In genomic region chr6:116056676-116057264, GRCm38 (mm10) we compare ENCODE assay signal across 9 mouse cellular contexts.
A peak's percentile ranks its signal among the peaks of the same experiment; 100 is the strongest.
DNase-seq lines count a peak whose midpoint lies in the region; ATAC-seq and TF ChIP-seq lines count a peak whose summit lies in the region.
"Had no signal": no experiment of that assay in that cellular context is flagged by ENCODE, and none has a peak within 500 bp of the region (broad histone marks: within the 10 kb centered on the region; RNA-seq: fewer than 3 reads in every experiment).

No protein-coding gene starts in this region.

- TF ChIP-seq CTCF in lung, embryonic 14.5 days (IDR thresholded peaks at IDR 0.05; ENCODE audit: low read depth): no peak

- peak; percentile 21 for DNase-seq in lung, embryonic 14.5 days
- no peak for DNase-seq in lung, adult 18-20 months
- DNase-seq in embryo, embryonic 11 days: peak; percentile 60
- DNase-seq in left cerebral cortex, adult 18-20 months (ENCODE audit: low spot score in 2 of 2): peak; percentile 44 to 66
- DNase-seq in adrenal gland, postnatal 14 days: no peak
- no peak for DNase-seq in adipocyte (ENCODE audit: low spot score)

- H3K27ac ChIP-seq in lung, embryonic 14.5 days (ENCODE audit: low read depth): no peak overlapping the region
- peak overlapping the region; percentile 86 for H3K27ac ChIP-seq in hindbrain, embryonic 16.5 days (ENCODE audit: low read depth, low read length)
- H3K27ac ChIP-seq in neural tube, embryonic 15.5 days (replicated peaks): peak overlapping the region; percentile 87

- no peak overlapping the region for H3K4me3 ChIP-seq in lung, embryonic 14.5 days (ENCODE audit: low read depth, low read length)
- H3K4me3 ChIP-seq in hindbrain, embryonic 16.5 days (ENCODE audit: low read length): peak overlapping the region; percentile 44
- peak overlapping the region; percentile 38 for H3K4me3 ChIP-seq in neural tube, embryonic 15.5 days (replicated peaks)

- 45% methylated on average over 13 of the region's 13 CpGs for WGBS in lung, embryonic 14.5 days
- WGBS in hindbrain, embryonic 16.5 days: 9% methylated on average over 13 of the region's 13 CpGs
- 2% methylated on average over 13 of the region's 13 CpGs for WGBS in neural tube, embryonic 15.5 days

- no peak for ATAC-seq in lung, embryonic 14.5 days (ENCODE audit: insufficient read depth)
- peak; percentile 92 for ATAC-seq in hindbrain, embryonic 16.5 days
- ATAC-seq in neural tube, embryonic 15.5 days (ENCODE audit: low FRiP score): peak; percentile 91

- no peaks in the 10 kb centered on the region for H3K9me3 ChIP-seq in lung, embryonic 14.5 days (ENCODE audit: low read depth, low read length)
- no peaks in the 10 kb centered on the region for H3K9me3 ChIP-seq in hindbrain, embryonic 16.5 days (ENCODE audit: control insufficient read depth, low read length)
- H3K9me3 ChIP-seq in neural tube, embryonic 15.5 days (replicated peaks): no peaks in the 10 kb centered on the region

- H3K4me2 ChIP-seq in lung, embryonic 14.5 days: no peak overlapping the region
- H3K4me2 ChIP-seq in hindbrain, embryonic 16.5 days (ENCODE audit: low read length): peak overlapping the region; percentile 54
- peak overlapping the region; percentile 56 for H3K4me2 ChIP-seq in neural tube, embryonic 15.5 days

- peaks cover 4% of the 10 kb centered on the region; the same call in 1 of the 2 replicates for H3K4me1 ChIP-seq in lung, embryonic 14.5 days (ENCODE audit: insufficient read depth)
- H3K4me1 ChIP-seq in hindbrain, embryonic 16.5 days (ENCODE audit: control insufficient read depth, insufficient read depth, low read depth, low read length): peaks cover 18% of the 10 kb centered on the region
- H3K4me1 ChIP-seq in neural tube, embryonic 15.5 days: peaks cover 44% of the 10 kb centered on the region

- H3K27me3 ChIP-seq in lung, embryonic 14.5 days (ENCODE audit: insufficient read depth, low read length): no peaks in the 10 kb centered on the region
- H3K27me3 ChIP-seq in hindbrain, embryonic 16.5 days (replicated peaks; ENCODE audit: control insufficient read depth, insufficient read depth, low read length): no peaks in the 10 kb centered on the region
- no peaks in the 10 kb centered on the region for H3K27me3 ChIP-seq in neural tube, embryonic 15.5 days (replicated peaks)

- no peaks in the 10 kb centered on the region for H3K36me3 ChIP-seq in lung, embryonic 14.5 days (ENCODE audit: insufficient read depth)
- no peaks in the 10 kb centered on the region for H3K36me3 ChIP-seq in hindbrain, embryonic 16.5 days (ENCODE audit: control insufficient read depth, insufficient read depth, low read length)
- no peaks in the 10 kb centered on the region for H3K36me3 ChIP-seq in neural tube, embryonic 15.5 days
- H3K36me3 ChIP-seq: G1E had no signal

- no peak overlapping the region for H3K9ac ChIP-seq in lung, embryonic 14.5 days
- peak overlapping the region; percentile 62 for H3K9ac ChIP-seq in hindbrain, embryonic 16.5 days (ENCODE audit: low read depth, low read length)
- peak overlapping the region; percentile 56 for H3K9ac ChIP-seq in neural tube, embryonic 15.5 days (replicated peaks)

Comparison
In these comparisons a context has a peak if more than half of its experiments do, and no peak if none do; other contexts are left out.
1. DNase-seq: peak in lung, embryonic 14.5 days (single experiment), embryo, embryonic 11 days (single experiment) and left cerebral cortex, adult 18-20 months (2 of 2); none in lung, adult 18-20 months (0 of 2), adrenal gland, postnatal 14 days (single experiment) and adipocyte (single experiment).